Mouse (Mus musculus) ES-Bruce4 (cell line): ENCODE measurements around the gene Tbx18. TPM values are rescaled to one million over a fixed set of nuclear protein-coding genes. Genes with fewer than 3 reads are reported as not detected.

Source experiments
- H3K27ac ChIP-seq: 2 replicates; pipeline ENCODE4 v1.5.1; 2012; ENCODE audit warnings: low read length, inconsistent platforms; ENCODE audit not compliant: insufficient read depth
- H3K27me3 ChIP-seq: 2 replicates; pipeline ENCODE4 v1.6.1; 2012; ENCODE audit warnings: mild to moderate bottlenecking, low read length, inconsistent platforms; ENCODE audit not compliant: control insufficient read depth, poor library complexity, insufficient read depth, severe bottlenecking
- H3K36me3 ChIP-seq: 2 replicates; pipeline ENCODE4 v1.6.1; 2012; ENCODE audit warnings: inconsistent platforms, mild to moderate bottlenecking, low read length, moderate library complexity; ENCODE audit not compliant: control insufficient read depth, poor library complexity, insufficient read depth, severe bottlenecking
- H3K4me1 ChIP-seq: one replicate; pipeline ENCODE4 v1.8.1; 2011; ENCODE audit warnings: low read length; ENCODE audit not compliant: control insufficient read depth, insufficient read depth
- H3K4me3 ChIP-seq: 2 replicates; pipeline ENCODE4 v1.5.1; 2011; ENCODE audit warnings: low read depth, mild to moderate bottlenecking, low read length
- H3K9ac ChIP-seq: 2 replicates; pipeline ENCODE4 v1.6.1; 2012; ENCODE audit warnings: low read depth, mild to moderate bottlenecking, inconsistent platforms; ENCODE audit not compliant: poor library complexity, severe bottlenecking
- H3K9me3 ChIP-seq: replicated peaks from 2 replicates; pipeline ENCODE4 v1.6.1; 2012; ENCODE audit warnings: mild to moderate bottlenecking, low read length, inconsistent platforms; ENCODE audit not compliant: control insufficient read depth, poor library complexity, insufficient read depth, severe bottlenecking
- CTCF ChIP-seq: IDR thresholded peaks from one replicate; pipeline ENCODE4 v1.8.1; 2011; ENCODE audit warnings: low read depth, low read length
- EP300 ChIP-seq: IDR thresholded peaks from 2 replicates; pipeline ENCODE4 v1.6.1; 2011; ENCODE audit warnings: low read depth, low read length; ENCODE audit not compliant: insufficient read depth
- POLR2A ChIP-seq: IDR thresholded peaks from one replicate; pipeline ENCODE4 v1.8.1; 2011; ENCODE audit warnings: low read length; ENCODE audit not compliant: insufficient read depth
- polyA plus RNA-seq: library from polyadenylated mRNA; stranded (reverse); fragments of >200 nt; gene quantifications from 2 replicates; pipeline ENCODE4 v1.2.4, GENCODE M21; 2011; ENCODE audit warnings: low read depth; ENCODE audit not compliant: missing spikeins, insufficient read depth, insufficient read length

Gene Tbx18
- polyA plus RNA-seq, 1 experiment, result not detected

DNA sequence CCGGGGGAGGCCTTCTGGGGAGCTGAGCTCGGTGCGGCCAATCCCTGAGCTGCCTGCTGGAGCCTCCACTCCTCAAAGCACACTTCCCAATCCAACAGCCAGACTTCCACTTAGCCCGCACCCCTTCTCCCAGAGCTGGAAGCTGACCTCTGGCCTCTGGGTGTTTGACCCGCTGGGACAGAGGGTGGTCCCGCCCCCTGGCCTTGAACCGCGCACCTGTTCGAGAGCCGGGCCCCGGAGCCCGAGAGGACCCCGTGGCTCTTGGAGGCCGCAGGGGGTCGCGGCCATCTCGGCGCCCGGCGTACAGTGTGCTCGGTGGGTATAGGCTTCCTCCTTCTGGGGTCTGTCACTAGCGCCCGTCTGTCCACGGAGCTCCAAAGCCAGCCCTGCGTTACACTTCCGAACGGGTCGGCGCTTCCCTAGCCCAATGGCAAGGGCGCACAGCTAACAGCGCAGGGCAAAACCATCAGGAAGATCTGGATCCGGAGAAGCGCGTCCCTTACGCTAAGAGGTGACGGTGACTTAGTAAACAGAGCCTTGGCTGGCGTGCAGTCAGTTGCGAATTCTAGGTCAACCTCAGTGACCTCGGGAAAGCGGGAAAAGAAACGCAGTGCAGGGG lies 8.6 kb upstream of the Tbx18 start:
- peak overlapping the region; percentile 48 for H3K4me3 ChIP-seq
- peak overlapping the region; percentile 25 for H3K9ac ChIP-seq
- TF ChIP-seq POLR2A (no peak), EP300 (no peak), CTCF (no peak)
- no peaks in the 10 kb centered on the region for H3K36me3 ChIP-seq
- H3K9me3 ChIP-seq, result no peaks in the 10 kb centered on the region
- H3K27me3 ChIP-seq, result peaks cover 19% of the 10 kb centered on the region
- H3K27ac ChIP-seq, result no peak overlapping the region
- H3K4me1 ChIP-seq, result no peaks in the 10 kb centered on the region

DNA sequence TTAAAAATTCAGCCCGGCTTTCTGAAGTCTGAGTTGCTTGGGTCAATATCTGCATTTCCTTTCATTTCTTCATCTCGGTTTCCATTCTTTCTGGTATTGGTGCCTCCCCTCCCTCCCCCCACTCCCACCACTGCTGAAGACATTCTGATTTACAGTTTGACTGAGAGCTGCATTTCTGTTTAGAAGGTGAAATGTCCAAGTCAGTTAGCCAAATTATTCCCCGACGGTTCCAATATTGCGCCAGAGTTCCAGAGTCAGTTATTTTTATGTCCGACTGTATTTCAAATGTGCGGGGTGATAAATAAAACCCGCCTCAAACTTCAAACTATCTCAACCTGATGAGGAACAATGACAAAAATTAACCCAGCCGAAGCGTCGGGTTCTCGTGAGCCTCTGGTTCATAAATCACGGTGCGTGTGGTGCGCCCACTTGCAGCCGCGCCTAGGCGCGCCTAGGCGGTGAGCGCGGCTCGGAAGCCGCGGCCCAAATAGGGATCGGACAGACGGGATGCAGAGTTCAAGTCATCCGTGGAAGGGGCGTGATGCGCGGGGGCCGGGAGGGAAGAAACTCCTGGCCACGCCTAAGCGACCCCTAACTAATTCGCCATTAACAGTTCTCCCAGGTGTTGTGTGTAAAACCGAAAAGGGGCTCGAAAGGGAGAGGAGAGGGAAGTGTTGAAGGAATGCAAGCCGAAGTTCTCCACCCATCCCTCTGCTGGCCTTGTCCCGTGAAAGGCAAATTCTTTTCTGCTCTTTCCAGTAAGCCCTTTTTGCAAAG lies 7.9 kb upstream of the Tbx18 start:
- Histone ChIP-seq H3K27me3 (peaks cover 22% of the 10 kb centered on the region), H3K9ac (peak overlapping the region; percentile 25), H3K4me3 (peak overlapping the region; percentile 48), H3K4me1 (no peaks in the 10 kb centered on the region), H3K27ac (no peak overlapping the region), H3K9me3 (no peaks in the 10 kb centered on the region), H3K36me3 (no peaks in the 10 kb centered on the region)
- no peak for TF ChIP-seq CTCF
- TF ChIP-seq EP300, result no peak
- TF ChIP-seq POLR2A, result no peak

DNA sequence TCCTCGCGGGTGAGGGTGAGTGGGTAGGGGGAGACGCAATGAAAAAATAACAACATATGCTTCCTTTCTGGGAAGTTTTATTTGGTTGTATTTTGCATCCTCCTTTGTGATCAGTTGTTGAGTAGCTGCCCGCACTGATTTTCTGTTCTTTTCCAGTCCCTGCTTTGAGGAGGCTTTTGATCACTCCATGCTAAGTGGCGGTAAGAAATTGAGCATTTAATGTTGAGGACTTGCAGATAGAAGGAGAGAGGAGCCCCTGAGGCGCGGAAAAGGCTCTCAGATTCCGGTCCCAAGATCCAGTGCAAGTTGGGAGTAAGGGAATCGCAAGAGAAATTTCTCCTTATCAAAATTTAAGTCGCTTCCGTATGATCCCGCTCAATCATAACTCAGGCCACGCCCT lies 7.1 kb upstream of the Tbx18 start:
- no peaks in the 10 kb centered on the region for H3K9me3 ChIP-seq
- TF ChIP-seq EP300, result no peak
- TF ChIP-seq CTCF, result no peak
- TF ChIP-seq POLR2A, result no peak
- no peaks in the 10 kb centered on the region for H3K36me3 ChIP-seq
- H3K27me3 ChIP-seq, result peaks cover 23% of the 10 kb centered on the region
- H3K27ac ChIP-seq, result no peak overlapping the region
- no peak overlapping the region for H3K9ac ChIP-seq
- H3K4me3 ChIP-seq, result no peak overlapping the region
- H3K4me1 ChIP-seq, result no peaks in the 10 kb centered on the region

DNA sequence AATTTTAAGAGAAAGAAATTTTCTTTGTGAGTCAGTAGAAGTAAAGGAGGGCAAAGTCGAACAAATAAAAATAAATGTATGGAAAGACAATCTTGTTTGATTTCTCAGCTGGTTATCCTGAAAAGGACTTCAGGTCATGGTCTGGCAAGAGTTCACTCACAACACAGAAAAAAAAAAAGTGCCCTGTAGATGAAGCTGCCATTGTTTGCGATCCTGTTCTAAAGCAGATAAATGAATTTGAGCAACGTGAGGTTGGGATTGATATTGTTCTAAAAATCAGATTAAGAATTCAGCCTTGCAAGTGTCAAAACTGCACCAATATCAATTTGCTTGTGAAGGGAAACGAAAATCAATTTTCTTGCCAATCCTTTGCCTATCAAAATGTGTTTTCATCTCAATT lies 6.2 kb upstream of the Tbx18 start:
- no peaks in the 10 kb centered on the region for H3K9me3 ChIP-seq
- H3K9ac ChIP-seq, result no peak overlapping the region
- H3K4me1 ChIP-seq, result no peaks in the 10 kb centered on the region
- no peaks in the 10 kb centered on the region for H3K36me3 ChIP-seq
- no peak overlapping the region for H3K27ac ChIP-seq
- H3K27me3 ChIP-seq, result peaks cover 28% of the 10 kb centered on the region
- no peak for TF ChIP-seq EP300
- no peak for TF ChIP-seq POLR2A
- TF ChIP-seq CTCF, result no peak
- H3K4me3 ChIP-seq, result no peak overlapping the region

DNA sequence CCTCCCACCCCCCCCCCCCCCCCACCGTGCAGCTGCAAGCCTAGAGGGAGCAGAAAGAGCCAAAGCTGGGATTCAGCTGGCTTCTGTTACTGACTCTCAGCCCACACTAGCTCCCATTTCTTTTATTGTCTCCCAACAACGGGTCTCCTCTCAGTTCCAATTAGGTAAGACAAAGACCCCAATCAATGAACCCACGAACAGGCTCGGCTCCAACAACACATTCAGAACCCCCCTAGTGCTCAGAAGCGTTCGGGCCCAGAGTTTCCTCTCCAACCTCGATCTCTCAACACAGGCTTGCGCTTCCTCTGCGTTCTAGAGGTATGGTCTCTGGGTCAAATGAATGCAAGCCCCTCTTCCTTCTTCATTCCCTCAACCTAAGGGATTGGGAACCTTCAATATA lies 4.0 kb upstream of the Tbx18 start:
- Histone ChIP-seq H3K9me3 (no peaks in the 10 kb centered on the region), H3K4me1 (no peaks in the 10 kb centered on the region), H3K9ac (no peak overlapping the region), H3K27ac (no peak overlapping the region), H3K27me3 (peaks cover 34% of the 10 kb centered on the region), H3K36me3 (no peaks in the 10 kb centered on the region), H3K4me3 (no peak overlapping the region)
- TF ChIP-seq POLR2A (no peak), EP300 (no peak), CTCF (no peak)

DNA sequence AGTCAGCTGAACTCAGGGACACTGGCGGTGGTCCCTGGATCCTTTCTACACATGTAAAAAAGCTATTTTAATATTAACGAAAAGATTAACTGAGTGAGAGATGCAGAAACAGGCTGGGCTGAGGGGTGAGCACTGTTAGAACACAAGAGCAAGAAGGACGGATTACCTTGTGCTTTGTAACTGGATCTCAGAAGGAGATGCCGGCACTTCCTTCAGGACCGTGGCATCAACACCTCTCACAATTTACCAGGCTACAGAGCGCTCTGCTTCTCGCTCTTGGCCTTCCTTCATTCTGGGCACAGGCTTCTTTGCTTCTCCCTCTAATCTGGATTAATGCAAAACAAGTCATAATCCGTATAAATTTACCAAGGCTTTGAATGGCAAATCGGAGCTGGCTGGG lies 3.6 kb upstream of the Tbx18 start:
- H3K9ac ChIP-seq, result no peak overlapping the region
- TF ChIP-seq CTCF, result no peak
- no peak for TF ChIP-seq POLR2A
- no peak for TF ChIP-seq EP300
- no peak overlapping the region for H3K4me3 ChIP-seq
- H3K27me3 ChIP-seq, result peaks cover 37% of the 10 kb centered on the region
- no peak overlapping the region for H3K27ac ChIP-seq
- H3K36me3 ChIP-seq, result no peaks in the 10 kb centered on the region
- H3K9me3 ChIP-seq, result no peaks in the 10 kb centered on the region
- no peaks in the 10 kb centered on the region for H3K4me1 ChIP-seq
